Mouse (Mus musculus): ENCODE data around the gene Tdrd3. TPM values are rescaled to one million over a fixed set of nuclear protein-coding genes. Genes with fewer than 3 reads are reported as not detected.

Gene Tdrd3
- 4.9 TPM for polyA plus RNA-seq (2012; fragmentation: generic; extraction: Trizol)
- long read RNA-seq, experiment 1, transcript Tdrd3-202 (14 exons, 2,657 nt): major isoform, 5 of 5 reads
- long read RNA-seq, experiment 1, partial matches to known transcripts: 0 of 5 reads
- long read RNA-seq, experiment 1, other reads (novel, unspliced or antisense): 0 of 5 reads
- long read RNA-seq, experiment 2, full-length matches to known transcripts: 100 of 149 reads
- long read RNA-seq, experiment 2, partial matches to known transcripts: 5 of 149 reads
- long read RNA-seq, experiment 2, other reads (novel, unspliced or antisense): 44 of 149 reads

- peak within 1 kb of the TSS; percentile 91 for H3ac ChIP-seq (ENCODE audit: control insufficient read depth, insufficient read length, low read depth)
- peak; percentile 69 for TF ChIP-seq CEBPB (IDR thresholded peaks at IDR 0.05; ENCODE audit: low read depth)
- peak; percentile 87 for TF ChIP-seq MAX (IDR thresholded peaks at IDR 0.05)
- no peak for TF ChIP-seq FOSL1 (IDR thresholded peaks at IDR 0.05; ENCODE audit: insufficient read depth, low read length, poor library complexity, severe bottlenecking)
- peaks cover 1% of the 10 kb centered on the region for H3K36me3 ChIP-seq (ENCODE audit: control insufficient read depth, insufficient read depth)
- H3K27me3 ChIP-seq (ENCODE audit: control insufficient read depth, insufficient read depth, insufficient read length): no peaks in the 10 kb centered on the region
- H3K79me2 ChIP-seq (ENCODE audit: control insufficient read depth, insufficient read depth): peaks cover 42% of the 10 kb centered on the region
- peaks cover 30% of the 10 kb centered on the region for H3K79me3 ChIP-seq (ENCODE audit: low read depth)
- H3K4me3 ChIP-seq (ENCODE audit: insufficient read depth, poor library complexity, severe bottlenecking): peak within 1 kb of the TSS; percentile 63
Measured at GRCm38 (mm10) chr14:87415808-87416721, at the start of gene Tdrd3. TSS of gene Tdrd3 (plus strand) at chr14:87416639.

GRCm38 (mm10) chr14:87367169-87367568 is 49.3 kb upstream of the Tdrd3 start:
- TF ChIP-seq MYOG (IDR thresholded peaks at IDR 0.05; ENCODE audit: control insufficient read depth, extremely low read depth, insufficient read length) (no peak), CEBPB (IDR thresholded peaks at IDR 0.05; ENCODE audit: low read depth) (no peak), FOSL1 (IDR thresholded peaks at IDR 0.05; ENCODE audit: insufficient read depth, low read length, poor library complexity, severe bottlenecking) (no peak), MAX (IDR thresholded peaks at IDR 0.05) (no peak), CTCF (IDR thresholded peaks at IDR 0.05; ENCODE audit: control insufficient read depth, insufficient read depth, insufficient read length) (no peak), USF1 (IDR thresholded peaks at IDR 0.05; ENCODE audit: low read depth) (no peak), MYOD1 (IDR thresholded peaks at IDR 0.05; ENCODE audit: control insufficient read depth, insufficient read length, low read depth) (no peak)
- Histone ChIP-seq H3K79me2 (ENCODE audit: control insufficient read depth, insufficient read depth) (no peaks in the 10 kb centered on the region), H3K79me3 (ENCODE audit: low read depth) (no peaks in the 10 kb centered on the region), H3K4me3 (ENCODE audit: insufficient read depth, poor library complexity, severe bottlenecking) (no peak overlapping the region), H3K36me3 (ENCODE audit: control insufficient read depth, insufficient read depth) (no peaks in the 10 kb centered on the region), H3K27me3 (ENCODE audit: control insufficient read depth, insufficient read depth, insufficient read length) (no peaks in the 10 kb centered on the region), H3ac (ENCODE audit: control insufficient read depth, insufficient read length, low read depth) (no peak overlapping the region)

- H3K27me3 ChIP-seq (ENCODE audit: control insufficient read depth, insufficient read depth, insufficient read length): no peaks in the 10 kb centered on the region
- H3ac ChIP-seq (ENCODE audit: control insufficient read depth, insufficient read length, low read depth): no peak overlapping the region
- no peaks in the 10 kb centered on the region for H3K79me2 ChIP-seq (ENCODE audit: control insufficient read depth, insufficient read depth)
- H3K79me3 ChIP-seq (ENCODE audit: low read depth): no peaks in the 10 kb centered on the region
- H3K4me3 ChIP-seq (ENCODE audit: insufficient read depth, poor library complexity, severe bottlenecking): no peak overlapping the region
- H3K36me3 ChIP-seq (ENCODE audit: control insufficient read depth, insufficient read depth): no peaks in the 10 kb centered on the region
- TF ChIP-seq MYOD1 (IDR thresholded peaks at IDR 0.05; ENCODE audit: control insufficient read depth, insufficient read length, low read depth) (no peak), MYOG (IDR thresholded peaks at IDR 0.05; ENCODE audit: control insufficient read depth, extremely low read depth, insufficient read length) (no peak), USF1 (IDR thresholded peaks at IDR 0.05; ENCODE audit: low read depth) (no peak), FOSL1 (IDR thresholded peaks at IDR 0.05; ENCODE audit: insufficient read depth, low read length, poor library complexity, severe bottlenecking) (no peak), MAX (IDR thresholded peaks at IDR 0.05) (no peak), CEBPB (IDR thresholded peaks at IDR 0.05; ENCODE audit: low read depth) (no peak)
Measured at GRCm38 (mm10) chr14:87383041-87383440, 33.4 kb upstream of the Tdrd3 start.

GRCm38 (mm10) chr14:87384288-87385268 is 31.9 kb upstream of the Tdrd3 start:
- Histone ChIP-seq H3ac (ENCODE audit: control insufficient read depth, insufficient read length, low read depth) (no peak overlapping the region), H3K36me3 (ENCODE audit: control insufficient read depth, insufficient read depth) (no peaks in the 10 kb centered on the region), H3K27me3 (ENCODE audit: control insufficient read depth, insufficient read depth, insufficient read length) (no peaks in the 10 kb centered on the region), H3K79me3 (ENCODE audit: low read depth) (no peaks in the 10 kb centered on the region), H3K79me2 (ENCODE audit: control insufficient read depth, insufficient read depth) (no peaks in the 10 kb centered on the region), H3K4me3 (ENCODE audit: insufficient read depth, poor library complexity, severe bottlenecking) (no peak overlapping the region)
- no peak for TF ChIP-seq CTCF (IDR thresholded peaks at IDR 0.05; ENCODE audit: control insufficient read depth, insufficient read depth, insufficient read length)
- TF ChIP-seq MYOG (IDR thresholded peaks at IDR 0.05; ENCODE audit: control insufficient read depth, extremely low read depth, insufficient read length): no peak
- TF ChIP-seq FOSL1 (IDR thresholded peaks at IDR 0.05; ENCODE audit: insufficient read depth, low read length, poor library complexity, severe bottlenecking): no peak
- TF ChIP-seq MYOD1 (IDR thresholded peaks at IDR 0.05; ENCODE audit: control insufficient read depth, insufficient read length, low read depth): no peak
- no peak for TF ChIP-seq USF1 (IDR thresholded peaks at IDR 0.05; ENCODE audit: low read depth)
- no peak for TF ChIP-seq MAX (IDR thresholded peaks at IDR 0.05)

GRCm38 (mm10) chr14:87393096-87393495 is 23.3 kb upstream of the Tdrd3 start:
- Histone ChIP-seq H3ac (ENCODE audit: control insufficient read depth, insufficient read length, low read depth) (no peak overlapping the region), H3K4me3 (ENCODE audit: insufficient read depth, poor library complexity, severe bottlenecking) (no peak overlapping the region), H3K27me3 (ENCODE audit: control insufficient read depth, insufficient read depth, insufficient read length) (no peaks in the 10 kb centered on the region), H3K79me3 (ENCODE audit: low read depth) (no peaks in the 10 kb centered on the region), H3K79me2 (ENCODE audit: control insufficient read depth, insufficient read depth) (no peaks in the 10 kb centered on the region), H3K36me3 (ENCODE audit: control insufficient read depth, insufficient read depth) (no peaks in the 10 kb centered on the region)
- TF ChIP-seq MYOG (IDR thresholded peaks at IDR 0.05; ENCODE audit: control insufficient read depth, extremely low read depth, insufficient read length) (no peak), FOSL1 (IDR thresholded peaks at IDR 0.05; ENCODE audit: insufficient read depth, low read length, poor library complexity, severe bottlenecking) (no peak), MYOD1 (IDR thresholded peaks at IDR 0.05; ENCODE audit: control insufficient read depth, insufficient read length, low read depth) (no peak), MAX (IDR thresholded peaks at IDR 0.05) (no peak), CTCF (IDR thresholded peaks at IDR 0.05; ENCODE audit: control insufficient read depth, insufficient read depth, insufficient read length) (no peak), CEBPB (IDR thresholded peaks at IDR 0.05; ENCODE audit: low read depth) (no peak), USF1 (IDR thresholded peaks at IDR 0.05; ENCODE audit: low read depth) (no peak)

Measured in C2C12 (cell line).